Mouse (Mus musculus) spleen, adult 12 weeks (tissue): ENCODE results near the gene Ftcd.

Experiments used
- DNase-seq: peaks from one replicate; pipeline ENCODE4 v3.0.0; 2022; ENCODE audit warnings: low spot score

The Ftcd gene

GRCm38 (mm10) chr10:76612473-76612872, 37.0 kb downstream of the Ftcd start:
- DNase-seq = no peak

GRCm38 (mm10) chr10:76622411-76622810, 47.0 kb downstream of the Ftcd start:
- no peak for DNase-seq

- no peak for DNase-seq
Observed at GRCm38 (mm10) chr10:76622928-76623680, 47.7 kb downstream of the Ftcd start, which contains the start of gene Col6a2. TSS of gene Col6a2 (minus strand) at chr10:76623630.

- no peak for DNase-seq
Observed at GRCm38 (mm10) chr10:76623734-76624133, 48.3 kb downstream of the Ftcd start.

DNA sequence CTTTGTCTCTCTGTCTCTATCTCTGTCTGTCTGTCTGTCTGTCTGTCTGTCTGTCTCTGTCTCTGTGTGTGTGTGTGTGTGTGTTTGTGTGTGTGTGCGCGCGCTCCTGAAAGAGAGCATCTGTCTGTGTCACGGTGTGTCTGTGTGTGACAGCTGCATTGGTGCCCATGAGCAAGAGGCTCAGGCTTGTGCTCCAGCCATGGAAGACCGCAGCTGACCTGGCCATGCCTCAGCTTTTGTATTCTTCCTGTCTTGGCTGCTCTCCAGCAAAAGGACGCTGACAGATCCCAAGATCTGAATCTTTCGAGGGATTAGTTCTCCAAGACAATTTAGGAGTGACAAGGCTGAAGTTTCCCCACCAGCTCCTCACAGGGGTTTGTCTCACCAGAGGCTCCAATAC, 49.5 kb downstream of the Ftcd start:
- DNase-seq = no peak

GRCm38 (mm10) chr10:76627714-76628113, 52.3 kb downstream of the Ftcd start:
- no peak for DNase-seq

DNA sequence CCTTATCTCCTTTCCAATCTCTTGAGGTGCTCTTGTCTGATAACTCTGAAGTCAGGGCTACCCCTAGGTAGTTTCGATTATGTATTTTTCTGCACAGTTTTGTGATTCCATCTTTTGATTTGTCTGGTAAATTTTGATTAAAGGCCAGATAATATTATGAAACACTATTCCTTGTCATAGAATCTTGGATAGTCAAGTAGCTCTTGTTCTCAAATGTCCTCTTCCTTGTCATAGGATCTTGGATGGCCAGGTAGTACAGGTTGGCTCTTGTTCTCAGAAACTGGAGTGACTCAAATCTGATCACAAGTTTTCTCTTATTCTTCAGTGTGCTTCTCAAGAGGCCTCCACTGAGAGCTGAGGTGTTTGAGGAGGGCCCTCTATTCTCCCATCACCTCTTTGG, 55.2 kb downstream of the Ftcd start:
- DNase-seq = no peak

GRCm38 (mm10) chr10:76632630-76633029, 57.2 kb downstream of the Ftcd start:
- no peak for DNase-seq

GRCm38 (mm10) chr10:76634094-76634571, 58.7 kb downstream of the Ftcd start:
- DNase-seq = no peak

- no peak for DNase-seq
Observed at GRCm38 (mm10) chr10:76634584-76634983, 59.1 kb downstream of the Ftcd start.

- no peak for DNase-seq
Observed at GRCm38 (mm10) chr10:76636026-76636425, 60.6 kb downstream of the Ftcd start.

- no peak for DNase-seq
Observed at GRCm38 (mm10) chr10:76636601-76637000, 61.2 kb downstream of the Ftcd start.
